Mouse (Mus musculus) bone marrow, adult 2 months (tissue): ENCODE results near the gene Gm11985.

Experiments
- CTCF ChIP-seq: fragments of 200-500 bp; IDR thresholded peaks from 2 replicates; pipeline ENCODE4 v1.5.1; 2011; ENCODE audit warnings: low read length, control low read depth; ENCODE audit not compliant: control insufficient read depth, insufficient read depth
- POLR2A ChIP-seq: fragments of 200-500 bp; IDR thresholded peaks from 2 replicates; pipeline ENCODE4 v1.6.1; 2011; ENCODE audit warnings: low read depth, mild to moderate bottlenecking, control low read depth, low read length, borderline replicate concordance; ENCODE audit not compliant: control insufficient read depth

- no peak for TF ChIP-seq POLR2A
- TF ChIP-seq CTCF, result no peak
These were observed 9.1 kb upstream of the Gm11985 start, which contains the start of gene Igfbp1 for GRCm38 (mm10) chr11:7197491-7197941.
